Mouse (Mus musculus) heart, embryonic 14.5 days (tissue): ENCODE measurements around the gene Tmem121. TPM values are rescaled to one million over a fixed set of nuclear protein-coding genes. Genes with fewer than 3 reads are reported as not detected.
"Not testable (repeated sequence)": the region's sequence is repeated elsewhere in the genome, so short reads cannot be mapped to it uniquely, and the experiment has no call there.

Source experiments
- ATAC-seq: fragments of 200-750 bp; cut with Nextera tagmentation; 2 replicates; pipeline ENCODE4 v1.8.0; 2017; ENCODE audit warnings: low read depth, moderate TSS enrichment; ENCODE audit not compliant: insufficient number of reproducible peaks, insufficient read depth, low FRiP score
- H3K27ac ChIP-seq, 2 experiments: fragments of 200-500 bp in 1 of 2; fragments of 300-500 bp in 1 of 2; sonication (generic) in 1 of 2; replicated peaks in 1 of 2; 2 replicates each; pipeline ENCODE4 v1.5.1; 2012 to 2014; ENCODE audit warnings: low read depth in 2 of 2, low read length in 2 of 2, control low read depth in 1 of 2, mild to moderate bottlenecking in 1 of 2, mixed read lengths in 1 of 2; ENCODE audit not compliant: control insufficient read depth in 1 of 2, insufficient read depth in 1 of 2
- H3K27me3 ChIP-seq: fragments of 300-500 bp; sonication (generic); 2 replicates; pipeline ENCODE4 v1.6.1; 2014; ENCODE audit warnings: mild to moderate bottlenecking, low read length, control low read depth; ENCODE audit not compliant: control insufficient read depth, insufficient read depth
- H3K36me3 ChIP-seq: fragments of 300-500 bp; sonication (generic); 2 replicates; pipeline ENCODE4 v1.6.1; 2014; ENCODE audit warnings: mild to moderate bottlenecking, control low read depth, low read length, mixed read lengths; ENCODE audit not compliant: control insufficient read depth, insufficient read depth
- H3K4me1 ChIP-seq, 2 experiments: fragments of 200-500 bp in 1 of 2; fragments of 300-500 bp in 1 of 2; sonication (generic) in 1 of 2; 2 replicates each; pipeline ENCODE4 v1.6.1; 2012 to 2014; ENCODE audit warnings: low read length in 2 of 2, control low read depth in 1 of 2, mixed read lengths in 1 of 2; ENCODE audit not compliant: control insufficient read depth in 2 of 2, insufficient read depth in 2 of 2
- H3K4me2 ChIP-seq: fragments of 300-500 bp; sonication (generic); 2 replicates; pipeline ENCODE4 v1.6.1; 2014; ENCODE audit warnings: mild to moderate bottlenecking, low read length
- H3K4me3 ChIP-seq, 2 experiments: fragments of 200-500 bp in 1 of 2; fragments of 300-500 bp in 1 of 2; sonication (generic) in 1 of 2; 2 replicates each; pipeline ENCODE4 v1.5.1; 2012 to 2014; ENCODE audit warnings: low read length in 2 of 2, mild to moderate bottlenecking in 2 of 2, control low read depth in 1 of 2, low read depth in 1 of 2, moderate library complexity in 1 of 2; ENCODE audit not compliant: control insufficient read depth in 1 of 2, insufficient read depth in 1 of 2
- H3K9ac ChIP-seq: fragments of 300-500 bp; sonication (generic); 2 replicates; pipeline ENCODE4 v1.6.1; 2014; ENCODE audit warnings: mild to moderate bottlenecking, low read length
- H3K9me3 ChIP-seq: fragments of 300-500 bp; sonication (generic); 2 replicates; pipeline ENCODE4 v1.6.1; 2016; ENCODE audit warnings: low read length, control low read depth; ENCODE audit not compliant: control insufficient read depth
- WGBS: fragments of 180-500 bp; shearing (Covaris S2); extraction: QIAGEN DNeasy Blood & Tissue Kit; methylation state at CpG from one replicate; pipeline ENCODE4 v1.1.7; 2014; 5-methylcytosine and 5-hydroxymethylcytosine counted together
- polyA plus RNA-seq: library from polyadenylated mRNA; unstranded; fragments of >200 nt; fragmentation: Nextera tagmentation; extraction: Ambion mirVana; gene quantifications from 2 replicates; pipeline ENCODE4 v1.2.1, GENCODE M21; 2014

The Tmem121 gene
- polyA plus RNA-seq, 1 experiment from 2014 or later: 1.2 TPM

GRCm38 (mm10) chr12:113193423-113193822 lies 7.7 kb downstream of the Tmem121 start:
- Histone ChIP-seq H3K4me1 (no peaks in the 10 kb centered on the region), H3K4me2 (no peak overlapping the region), H3K9ac (no peak overlapping the region), H3K4me3 (no peak overlapping the region), H3K27me3 (peaks cover 7% of the 10 kb centered on the region), H3K36me3 (no peaks in the 10 kb centered on the region), H3K27ac (no peak overlapping the region), H3K9me3 (peaks cover 7% of the 10 kb centered on the region; the same call in 1 of the 2 replicates)
- no peak for ATAC-seq
- WGBS: 53% methylated on average over 2 of the region's 2 CpGs

GRCm38 (mm10) chr12:113199132-113199531 lies 13.4 kb downstream of the Tmem121 start:
- H3K27me3 ChIP-seq, H3K9ac ChIP-seq, H3K4me3 ChIP-seq, H3K4me2 ChIP-seq, H3K4me1 ChIP-seq, ATAC-seq, H3K36me3 ChIP-seq, H3K9me3 ChIP-seq, H3K27ac ChIP-seq: not testable (repeated sequence)
- no CpG with 5 or more reads among the region's 6 CpGs for WGBS

GRCm38 (mm10) chr12:113201301-113201700 lies 15.6 kb downstream of the Tmem121 start:
- no peak for ATAC-seq
- Histone ChIP-seq H3K4me1 (no peaks in the 10 kb centered on the region), H3K9me3 (no peaks in the 10 kb centered on the region), H3K36me3 (no peaks in the 10 kb centered on the region), H3K4me3 (no peak overlapping the region), H3K4me2 (no peak overlapping the region), H3K27ac (no peak overlapping the region), H3K9ac (no peak overlapping the region), H3K27me3 (no peaks in the 10 kb centered on the region)
- WGBS: 81% methylated on average over 4 of the region's 4 CpGs

- Histone ChIP-seq H3K27ac (no peak overlapping the region), H3K4me2 (no peak overlapping the region), H3K9ac (no peak overlapping the region), H3K27me3 (no peaks in the 10 kb centered on the region), H3K36me3 (no peaks in the 10 kb centered on the region), H3K4me3 (no peak overlapping the region), H3K4me1 (no peaks in the 10 kb centered on the region), H3K9me3 (no peaks in the 10 kb centered on the region)
- ATAC-seq: no peak
Observed at GRCm38 (mm10) chr12:113202008-113202407, 16.3 kb downstream of the Tmem121 start.

GRCm38 (mm10) chr12:113203522-113203921 lies 17.8 kb downstream of the Tmem121 start:
- WGBS: 73% methylated on average over 7 of the region's 7 CpGs
- no peak for ATAC-seq
- Histone ChIP-seq H3K36me3 (no peaks in the 10 kb centered on the region), H3K4me3 (no peak overlapping the region), H3K27me3 (no peaks in the 10 kb centered on the region), H3K4me1 (no peaks in the 10 kb centered on the region), H3K9me3 (no peaks in the 10 kb centered on the region), H3K4me2 (no peak overlapping the region), H3K9ac (no peak overlapping the region), H3K27ac (no peak overlapping the region)

- Histone ChIP-seq H3K9ac (no peak overlapping the region), H3K4me3 (no peak overlapping the region), H3K27ac (no peak overlapping the region), H3K4me1 (no peaks in the 10 kb centered on the region), H3K9me3 (no peaks in the 10 kb centered on the region), H3K4me2 (no peak overlapping the region), H3K36me3 (no peaks in the 10 kb centered on the region), H3K27me3 (no peaks in the 10 kb centered on the region)
- WGBS: 76% methylated on average over 7 of the region's 7 CpGs
- no peak for ATAC-seq
Observed at GRCm38 (mm10) chr12:113205251-113205942, 19.7 kb downstream of the Tmem121 start.

- 69% methylated on average over 6 of the region's 6 CpGs for WGBS
- H3K27me3 ChIP-seq: no peaks in the 10 kb centered on the region
- H3K4me2 ChIP-seq: no peak overlapping the region
- H3K4me3 ChIP-seq: no peak overlapping the region
- no peaks in the 10 kb centered on the region for H3K36me3 ChIP-seq
- H3K27ac ChIP-seq: no peak overlapping the region
- no peaks in the 10 kb centered on the region for H3K9me3 ChIP-seq
- no peaks in the 10 kb centered on the region for H3K4me1 ChIP-seq
- no peak for ATAC-seq
- no peak overlapping the region for H3K9ac ChIP-seq
Observed at GRCm38 (mm10) chr12:113207737-113208136, 22.0 kb downstream of the Tmem121 start.
